Mouse (Mus musculus): ENCODE results near the gene Tut1.

DNA sequence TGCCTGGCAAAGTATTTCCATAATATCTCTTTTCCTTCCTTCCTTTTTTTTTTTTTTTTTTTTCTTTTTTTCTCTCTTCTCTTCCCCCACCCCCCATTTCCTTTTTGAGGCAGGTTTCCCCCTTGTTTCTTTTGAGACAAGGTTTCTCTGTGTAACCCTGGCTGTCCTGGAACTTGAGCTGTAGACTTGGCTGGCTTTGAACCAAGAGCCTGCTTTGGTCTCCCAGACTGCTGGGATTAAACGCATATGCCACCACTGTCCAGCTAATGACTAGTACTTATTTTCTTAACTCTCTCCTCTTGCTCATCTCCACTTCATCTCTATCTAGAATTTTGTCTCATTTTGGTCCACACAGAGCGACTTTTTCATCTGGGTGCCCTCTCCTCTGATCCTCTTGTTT lies 10.6 kb upstream of the Tut1 start:
- TF ChIP-seq CTCF (IDR thresholded peaks at IDR 0.05; ENCODE audit: borderline replicate concordance, insufficient read depth, low read length): no peak
- no peak for TF ChIP-seq POLR2A (IDR thresholded peaks at IDR 0.05; ENCODE audit: low read depth, low read length)
